Mouse (Mus musculus): ENCODE measurements at regions not wholly inside any gene's neighbourhood (a gene's known extent, or its start where the extent isn't known, plus 50 kb on each side); places are given as distances from the start of the nearest gene placed in this dataset.

GRCm38 (mm10) chr13:80961985-80962617, 78.9 kb downstream of the Arrdc3 start:
- no peaks in the 10 kb centered on the region for H3K36me3 ChIP-seq (replicated peaks in 1 of 2; ENCODE audit: control insufficient read depth in 1 of 2, insufficient read depth in 1 of 2, low read length in 1 of 2)
- TF ChIP-seq TCF12 (IDR thresholded peaks at IDR 0.05; ENCODE audit: low read depth, low read length): no peak
- no peak for TF ChIP-seq JUN (IDR thresholded peaks at IDR 0.05; ENCODE audit: insufficient read depth, low read depth, low read length)
- in situ Hi-C loops (cut with MboI; ENCODE audit: low pct_ligation_motif_present, low pct_unique_long_range_greater_than_20kb, low sequenced_read_pairs): no loop called here
- DNase-seq (ENCODE audit: extremely low read depth): no peak
- no peaks in the 10 kb centered on the region for H3K4me1 ChIP-seq (ENCODE audit: control insufficient read depth in 1 of 2, insufficient read depth in 2 of 2)
- H3K4me3 ChIP-seq (replicated peaks in 1 of 3; ENCODE audit: low read depth in 2 of 3, low read length in 2 of 3, poor library complexity in 1 of 3): no peak overlapping the region
- no peak overlapping the region for H3K9ac ChIP-seq (ENCODE audit: insufficient read depth, low read depth)
- H3K79me2 ChIP-seq (replicated peaks; ENCODE audit: control insufficient read depth, extremely low read depth, insufficient read depth, poor library complexity, severe bottlenecking): no peaks in the 10 kb centered on the region
- no peaks in the 10 kb centered on the region for H3K9me3 ChIP-seq (replicated peaks; ENCODE audit: low read length)
- no peak overlapping the region for H3K27ac ChIP-seq (ENCODE audit: insufficient read depth, low read depth)
- H3K27me3 ChIP-seq (replicated peaks): no peaks in the 10 kb centered on the region
- no peak overlapping the region for H3K4me2 ChIP-seq (ENCODE audit: insufficient read depth, low read depth, poor library complexity, severe bottlenecking)
- dilution Hi-C loops (cut with MboI; ENCODE audit: extremely low pct_ligation_motif_present, extremely low pct_unique_long_range_greater_than_20kb, low sequenced_read_pairs): no loop called here

GRCm38 (mm10) chr13:80962789-80963590, 79.8 kb downstream of the Arrdc3 start:
- no peak overlapping the region for H3K27ac ChIP-seq (ENCODE audit: insufficient read depth, low read depth)
- H3K27me3 ChIP-seq (replicated peaks): no peaks in the 10 kb centered on the region
- H3K9me3 ChIP-seq (replicated peaks; ENCODE audit: low read length): no peaks in the 10 kb centered on the region
- H3K9ac ChIP-seq (ENCODE audit: insufficient read depth, low read depth): no peak overlapping the region
- in situ Hi-C loops (cut with MboI; ENCODE audit: low pct_ligation_motif_present, low pct_unique_long_range_greater_than_20kb, low sequenced_read_pairs) (no loop called here), dilution Hi-C loops (cut with MboI; ENCODE audit: extremely low pct_ligation_motif_present, extremely low pct_unique_long_range_greater_than_20kb, low sequenced_read_pairs) (no loop called here)
- no peak overlapping the region for H3K4me2 ChIP-seq (ENCODE audit: insufficient read depth, low read depth, poor library complexity, severe bottlenecking)
- no peaks in the 10 kb centered on the region for H3K36me3 ChIP-seq (replicated peaks in 1 of 2; ENCODE audit: control insufficient read depth in 1 of 2, insufficient read depth in 1 of 2, low read length in 1 of 2)
- DNase-seq (ENCODE audit: extremely low read depth): no peak
- H3K4me3 ChIP-seq (replicated peaks in 1 of 3; ENCODE audit: low read depth in 2 of 3, low read length in 2 of 3, poor library complexity in 1 of 3): no peak overlapping the region
- TF ChIP-seq MAZ (IDR thresholded peaks at IDR 0.05; ENCODE audit: low read depth, low read length) (no peak), CHD2 (IDR thresholded peaks at IDR 0.05; ENCODE audit: low read length) (no peak), NELFE (IDR thresholded peaks at IDR 0.05; ENCODE audit: low read depth, low read length) (no peak), MAFK (IDR thresholded peaks at IDR 0.05; ENCODE audit: insufficient replicate concordance, low read length) (no peak), UBTF (IDR thresholded peaks at IDR 0.05; ENCODE audit: low read depth, low read length) (no peak), EP300 (IDR thresholded peaks at IDR 0.05; ENCODE audit: low read length) (no peak), IRF4 (IDR thresholded peaks at IDR 0.05; ENCODE audit: low read depth, low read length) (no peak), JUN (IDR thresholded peaks at IDR 0.05; ENCODE audit: insufficient read depth, low read depth, low read length) (no peak), TCF12 (IDR thresholded peaks at IDR 0.05; ENCODE audit: low read depth, low read length) (no peak), E2F4 (IDR thresholded peaks at IDR 0.05; ENCODE audit: insufficient replicate concordance, low read depth, low read length) (no peak), CTCF (conservative IDR thresholded peaks at IDR 0.05 in 1 of 2, IDR thresholded peaks at IDR 0.05 in 1 of 2; ENCODE audit: low read depth in 2 of 2, low read length in 2 of 2) (no peak), BHLHE40 (IDR thresholded peaks at IDR 0.05; ENCODE audit: low read depth, low read length) (no peak), TBP (conservative IDR thresholded peaks at IDR 0.05; ENCODE audit: low read depth, low read length) (no peak), CHD1 (IDR thresholded peaks at IDR 0.05; ENCODE audit: low read depth, low read length) (no peak), MXI1 (IDR thresholded peaks at IDR 0.05; ENCODE audit: low read depth, low read length) (no peak), ETS1 (conservative IDR thresholded peaks at IDR 0.05; ENCODE audit: low read depth, low read length) (no peak)
- no peaks in the 10 kb centered on the region for H3K4me1 ChIP-seq (ENCODE audit: control insufficient read depth in 1 of 2, insufficient read depth in 2 of 2)
- no peaks in the 10 kb centered on the region for H3K79me2 ChIP-seq (replicated peaks; ENCODE audit: control insufficient read depth, extremely low read depth, insufficient read depth, poor library complexity, severe bottlenecking)

Measured in CH12.LX (cell line).